Mouse (Mus musculus) lung, adult 18-20 months (tissue): ENCODE data around the gene Slc47a1.
"Not testable (repeated sequence)": the region's sequence is repeated elsewhere in the genome, so short reads cannot be mapped to it uniquely, and the experiment has no call there.

Experiments
- DNase-seq, 2 experiments: peaks; one replicate each; pipeline ENCODE4 v3.0.0; 2022; ENCODE audit warnings: mixed read lengths in 2 of 2

The Slc47a1 gene

GRCm38 (mm10) chr11:61316864-61317263 is 61.3 kb downstream of the Slc47a1 start:
- DNase-seq: no peak

GRCm38 (mm10) chr11:61310321-61310720 is 67.8 kb downstream of the Slc47a1 start:
- DNase-seq: no peak

GRCm38 (mm10) chr11:61309831-61310230 is 68.3 kb downstream of the Slc47a1 start:
- no peak for DNase-seq

GRCm38 (mm10) chr11:61307795-61308194 is 70.3 kb downstream of the Slc47a1 start:
- no peak for DNase-seq

- peak in 1 of 2 experiments; percentile 55 for DNase-seq
Measured at GRCm38 (mm10) chr11:61305377-61305776, 72.8 kb downstream of the Slc47a1 start.

GRCm38 (mm10) chr11:61304535-61304934 is 73.6 kb downstream of the Slc47a1 start:
- not testable (repeated sequence) for DNase-seq

GRCm38 (mm10) chr11:61300716-61301392 is 77.3 kb downstream of the Slc47a1 start:
- DNase-seq: peak in 1 of 2 experiments; percentile 24

GRCm38 (mm10) chr11:61300205-61300604 is 77.9 kb downstream of the Slc47a1 start:
- no peak for DNase-seq

- no peak for DNase-seq
Measured at GRCm38 (mm10) chr11:61297901-61298300, 80.2 kb downstream of the Slc47a1 start.

- DNase-seq: no peak
Measured at GRCm38 (mm10) chr11:61297326-61297725, 80.8 kb downstream of the Slc47a1 start.

- DNase-seq: no peak
Measured at GRCm38 (mm10) chr11:61296556-61296955, 81.6 kb downstream of the Slc47a1 start.

GRCm38 (mm10) chr11:61295556-61295955 is 82.6 kb downstream of the Slc47a1 start:
- DNase-seq: no peak

- peak in 1 of 2 experiments; percentile 24 for DNase-seq
Measured at GRCm38 (mm10) chr11:61294431-61294830, 83.7 kb downstream of the Slc47a1 start.
